Mouse (Mus musculus): ENCODE data around the gene Lrcol1. TPM values are rescaled to one million over a fixed set of nuclear protein-coding genes. Genes with fewer than 3 reads are reported as not detected.
A peak's percentile ranks its signal among the peaks of the same experiment; 100 is the strongest.

The Lrcol1 gene
- not detected in 2 replicates for polyA plus RNA-seq (2015; fragmentation: Nextera tagmentation; extraction: Ambion mirVana)

- H3K27ac ChIP-seq: no peak within 1 kb of the TSS
- H3K9me3 ChIP-seq: no peaks in the 10 kb centered on the region
- no peak for ATAC-seq (ENCODE audit: insufficient number of reproducible peaks, low FRiP score, low TSS enrichment, low read depth)
- H3K27me3 ChIP-seq: peaks cover 26% of the 10 kb centered on the region
- no peaks in the 10 kb centered on the region for H3K36me3 ChIP-seq
- H3K4me3 ChIP-seq: no peak within 1 kb of the TSS
- H3K4me1 ChIP-seq: peaks cover 13% of the 10 kb centered on the region
- no peak within 1 kb of the TSS for H3K9ac ChIP-seq
- no peak within 1 kb of the TSS for H3K4me2 ChIP-seq
- 71% methylated on average over 4 of the region's 4 CpGs for WGBS
These were observed at the start of gene Lrcol1 for GRCm38 (mm10) chr5:110344524-110344923. TSS of gene Lrcol1 (plus strand) at chr5:110344730.

GRCm38 (mm10) chr5:110296637-110297036 lies 47.9 kb upstream of the Lrcol1 start:
- WGBS: 100% methylated on average over 1 of the region's 1 CpGs

GRCm38 (mm10) chr5:110300591-110300990 lies 43.9 kb upstream of the Lrcol1 start:
- ATAC-seq (ENCODE audit: insufficient number of reproducible peaks, low FRiP score, low TSS enrichment, low read depth): no peak
- H3K4me2 ChIP-seq: no peak overlapping the region
- H3K27me3 ChIP-seq: no peaks in the 10 kb centered on the region
- H3K9ac ChIP-seq: no peak overlapping the region
- H3K9me3 ChIP-seq: no peaks in the 10 kb centered on the region
- peaks cover 80% of the 10 kb centered on the region for H3K36me3 ChIP-seq
- no peak overlapping the region for H3K27ac ChIP-seq
- 85% methylated on average over 2 of the region's 2 CpGs for WGBS
- H3K4me3 ChIP-seq: no peak overlapping the region
- H3K4me1 ChIP-seq: no peaks in the 10 kb centered on the region

More at GRCm38 (mm10) chr5:110296637-110297036, 47.9 kb upstream of the Lrcol1 start:
- H3K9ac ChIP-seq: no peak overlapping the region
- no peaks in the 10 kb centered on the region for H3K9me3 ChIP-seq
- no peak overlapping the region for H3K4me2 ChIP-seq
- no peak for ATAC-seq (ENCODE audit: insufficient number of reproducible peaks, low FRiP score, low TSS enrichment, low read depth)
- H3K36me3 ChIP-seq: peaks cover 71% of the 10 kb centered on the region
- no peaks in the 10 kb centered on the region for H3K27me3 ChIP-seq
- no peaks in the 10 kb centered on the region for H3K4me1 ChIP-seq
- H3K27ac ChIP-seq: no peak overlapping the region
- H3K4me3 ChIP-seq: no peak overlapping the region

- ATAC-seq (ENCODE audit: insufficient number of reproducible peaks, low FRiP score, low TSS enrichment, low read depth): no peak
- no peaks in the 10 kb centered on the region for H3K27me3 ChIP-seq
- no peaks in the 10 kb centered on the region for H3K4me1 ChIP-seq
- no peak overlapping the region for H3K9ac ChIP-seq
- WGBS: 95% methylated on average over 7 of the region's 7 CpGs
- no peak overlapping the region for H3K4me2 ChIP-seq
- no peak overlapping the region for H3K4me3 ChIP-seq
- H3K27ac ChIP-seq: no peak overlapping the region
- peaks cover 75% of the 10 kb centered on the region for H3K36me3 ChIP-seq
- no peaks in the 10 kb centered on the region for H3K9me3 ChIP-seq
These were observed 35.7 kb upstream of the Lrcol1 start for GRCm38 (mm10) chr5:110308861-110309260.

- H3K4me1 ChIP-seq: no peaks in the 10 kb centered on the region
- peaks cover 49% of the 10 kb centered on the region for H3K36me3 ChIP-seq
- no peak overlapping the region for H3K27ac ChIP-seq
- H3K4me2 ChIP-seq: no peak overlapping the region
- H3K9me3 ChIP-seq: no peaks in the 10 kb centered on the region
- no peak for ATAC-seq (ENCODE audit: insufficient number of reproducible peaks, low FRiP score, low TSS enrichment, low read depth)
- no peak overlapping the region for H3K9ac ChIP-seq
- no peak overlapping the region for H3K4me3 ChIP-seq
- no peaks in the 10 kb centered on the region for H3K27me3 ChIP-seq
- WGBS: 91% methylated on average over 3 of the region's 3 CpGs
These were observed 31.4 kb upstream of the Lrcol1 start for GRCm38 (mm10) chr5:110313127-110313526.

- no peaks in the 10 kb centered on the region for H3K27me3 ChIP-seq
- 65% methylated on average over 3 of the region's 3 CpGs for WGBS
- H3K9me3 ChIP-seq: no peaks in the 10 kb centered on the region
- no peaks in the 10 kb centered on the region for H3K4me1 ChIP-seq
- H3K27ac ChIP-seq: no peak overlapping the region
- H3K4me3 ChIP-seq: no peak overlapping the region
- H3K36me3 ChIP-seq: peaks cover 72% of the 10 kb centered on the region
- H3K4me2 ChIP-seq: no peak overlapping the region
- no peak for ATAC-seq (ENCODE audit: insufficient number of reproducible peaks, low FRiP score, low TSS enrichment, low read depth)
- no peak overlapping the region for H3K9ac ChIP-seq
These were observed 14.0 kb upstream of the Lrcol1 start for GRCm38 (mm10) chr5:110330508-110330907.

GRCm38 (mm10) chr5:110338792-110339191 lies 5.7 kb upstream of the Lrcol1 start:
- peaks cover 43% of the 10 kb centered on the region for H3K36me3 ChIP-seq
- ATAC-seq (ENCODE audit: insufficient number of reproducible peaks, low FRiP score, low TSS enrichment, low read depth): no peak
- H3K27ac ChIP-seq: no peak overlapping the region
- no peak overlapping the region for H3K4me3 ChIP-seq
- H3K27me3 ChIP-seq: peaks cover 26% of the 10 kb centered on the region
- no peak overlapping the region for H3K9ac ChIP-seq
- peaks cover 18% of the 10 kb centered on the region for H3K4me1 ChIP-seq
- no peaks in the 10 kb centered on the region for H3K9me3 ChIP-seq
- WGBS: 78% methylated on average over 2 of the region's 2 CpGs
- H3K4me2 ChIP-seq: no peak overlapping the region

GRCm38 (mm10) chr5:110342648-110343284 lies 1.8 kb upstream of the Lrcol1 start, which contains the start of gene P2rx2:
TSS of gene P2rx2 (minus strand) at chr5:110343212.
- 2% methylated on average over 43 of the region's 43 CpGs for WGBS
- Histone ChIP-seq H3K27me3 (peaks cover 26% of the 10 kb centered on the region), H3K9ac (peak within 1 kb of the TSS; percentile 35; the same call in 1 of the 2 replicates), H3K27ac (no peak within 1 kb of the TSS), H3K4me1 (peaks cover 18% of the 10 kb centered on the region), H3K4me3 (peak within 1 kb of the TSS; percentile 46), H3K36me3 (0 out of 2 replicates have a peak, but pooled peaks cover 5% of the 10 kb centered on the region), H3K4me2 (peak within 1 kb of the TSS; percentile 93), H3K9me3 (no peaks in the 10 kb centered on the region)
- ATAC-seq (ENCODE audit: insufficient number of reproducible peaks, low FRiP score, low TSS enrichment, low read depth): peak; percentile 37

- H3K9ac ChIP-seq: no peak overlapping the region
- H3K4me3 ChIP-seq: no peak overlapping the region
- ATAC-seq (ENCODE audit: insufficient number of reproducible peaks, low FRiP score, low TSS enrichment, low read depth): no peak
- H3K27ac ChIP-seq: no peak overlapping the region
- peaks cover 26% of the 10 kb centered on the region for H3K27me3 ChIP-seq
- H3K4me2 ChIP-seq: no peak overlapping the region
- H3K36me3 ChIP-seq: no peaks in the 10 kb centered on the region
- WGBS: 78% methylated on average over 4 of the region's 4 CpGs
- no peaks in the 10 kb centered on the region for H3K9me3 ChIP-seq
- peaks cover 13% of the 10 kb centered on the region for H3K4me1 ChIP-seq
These were observed 1.0 kb downstream of the Lrcol1 start for GRCm38 (mm10) chr5:110345553-110345952.

- Histone ChIP-seq H3K9ac (no peak overlapping the region), H3K4me3 (no peak overlapping the region), H3K4me2 (no peak overlapping the region), H3K9me3 (no peaks in the 10 kb centered on the region), H3K27ac (no peak overlapping the region), H3K36me3 (no peaks in the 10 kb centered on the region), H3K4me1 (peaks cover 13% of the 10 kb centered on the region), H3K27me3 (peaks cover 13% of the 10 kb centered on the region)
- WGBS: 80% methylated on average over 8 of the region's 8 CpGs
- ATAC-seq (ENCODE audit: insufficient number of reproducible peaks, low FRiP score, low TSS enrichment, low read depth): no peak
These were observed 2.5 kb downstream of the Lrcol1 start for GRCm38 (mm10) chr5:110347006-110347405.

GRCm38 (mm10) chr5:110354716-110355115 lies 10.2 kb downstream of the Lrcol1 start:
- ATAC-seq (ENCODE audit: insufficient number of reproducible peaks, low FRiP score, low TSS enrichment, low read depth): no peak
- H3K4me2 ChIP-seq: no peak overlapping the region
- no peaks in the 10 kb centered on the region for H3K36me3 ChIP-seq
- H3K27ac ChIP-seq: no peak overlapping the region
- H3K4me1 ChIP-seq: peaks cover 12% of the 10 kb centered on the region
- H3K9me3 ChIP-seq: no peaks in the 10 kb centered on the region
- WGBS: 16% methylated on average over 7 of the region's 7 CpGs
- peaks cover 14% of the 10 kb centered on the region for H3K27me3 ChIP-seq
- H3K9ac ChIP-seq: no peak overlapping the region
- no peak overlapping the region for H3K4me3 ChIP-seq

- peaks cover 14% of the 10 kb centered on the region for H3K27me3 ChIP-seq
- H3K27ac ChIP-seq: no peak overlapping the region
- no peak overlapping the region for H3K4me3 ChIP-seq
- no peaks in the 10 kb centered on the region for H3K36me3 ChIP-seq
- no peaks in the 10 kb centered on the region for H3K9me3 ChIP-seq
- H3K4me1 ChIP-seq: peaks cover 12% of the 10 kb centered on the region
- ATAC-seq (ENCODE audit: insufficient number of reproducible peaks, low FRiP score, low TSS enrichment, low read depth): no peak
- no peak overlapping the region for H3K9ac ChIP-seq
- H3K4me2 ChIP-seq: no peak overlapping the region
- 33% methylated on average over 9 of the region's 9 CpGs for WGBS
These were observed 13.1 kb downstream of the Lrcol1 start for GRCm38 (mm10) chr5:110357531-110358179.
